Mouse (Mus musculus) urinary bladder, postnatal 10 days (tissue): ENCODE data around the gene Lingo2.

Source experiments
- DNase-seq: peaks from one replicate; pipeline ENCODE4 v3.0.0; 2022; ENCODE audit warnings: low spot score

The Lingo2 gene

GRCm38 (mm10) chr4:36560997-36561396 is 390.6 kb downstream of the Lingo2 start:
- no peak for DNase-seq

GRCm38 (mm10) chr4:36540664-36541360 is 410.7 kb downstream of the Lingo2 start:
- DNase-seq: no peak

GRCm38 (mm10) chr4:36533895-36534294 is 417.7 kb downstream of the Lingo2 start:
- DNase-seq: no peak

- no peak for DNase-seq
Measured at GRCm38 (mm10) chr4:36490255-36490654, 461.3 kb downstream of the Lingo2 start.

- DNase-seq: no peak
Measured at GRCm38 (mm10) chr4:36435211-36435610, 516.3 kb downstream of the Lingo2 start.

GRCm38 (mm10) chr4:36426192-36426591 is 525.4 kb downstream of the Lingo2 start:
- no peak for DNase-seq

- no peak for DNase-seq
Measured at GRCm38 (mm10) chr4:36407350-36407749, 544.2 kb downstream of the Lingo2 start.

- no peak for DNase-seq
Measured at GRCm38 (mm10) chr4:36368925-36369324, 582.6 kb downstream of the Lingo2 start.

GRCm38 (mm10) chr4:36354401-36354800 is 597.1 kb downstream of the Lingo2 start:
- DNase-seq: no peak

GRCm38 (mm10) chr4:36331741-36332140 is 619.8 kb downstream of the Lingo2 start:
- no peak for DNase-seq

GRCm38 (mm10) chr4:36325603-36326002 is 625.9 kb downstream of the Lingo2 start:
- DNase-seq: no peak

GRCm38 (mm10) chr4:36313067-36313466 is 638.5 kb downstream of the Lingo2 start:
- no peak for DNase-seq

GRCm38 (mm10) chr4:36311431-36311830 is 640.1 kb downstream of the Lingo2 start:
- no peak for DNase-seq

GRCm38 (mm10) chr4:36305228-36305627 is 646.3 kb downstream of the Lingo2 start:
- DNase-seq: no peak

- DNase-seq: no peak
Measured at GRCm38 (mm10) chr4:36289701-36290053, 661.9 kb downstream of the Lingo2 start.

GRCm38 (mm10) chr4:36288813-36289700 is 662.5 kb downstream of the Lingo2 start:
- no peak for DNase-seq

GRCm38 (mm10) chr4:36262436-36263169 is 688.9 kb downstream of the Lingo2 start:
- no peak for DNase-seq

- DNase-seq: no peak
Measured at GRCm38 (mm10) chr4:36186231-36186922, 765.2 kb downstream of the Lingo2 start.

GRCm38 (mm10) chr4:36183643-36184042 is 767.9 kb downstream of the Lingo2 start:
- DNase-seq: no peak

- DNase-seq: no peak
Measured at GRCm38 (mm10) chr4:36170099-36170498, 781.4 kb downstream of the Lingo2 start.

GRCm38 (mm10) chr4:36131341-36131740 is 820.2 kb downstream of the Lingo2 start:
- DNase-seq: no peak

- DNase-seq: no peak
Measured at GRCm38 (mm10) chr4:36095482-36095881, 856.1 kb downstream of the Lingo2 start.
